Mouse (Mus musculus): Measurements from ENCODE around the gene Sdccag8. TPM values are rescaled to one million over a fixed set of nuclear protein-coding genes. Genes with fewer than 3 reads are reported as not detected.

The Sdccag8 gene
- total RNA-seq, 2 experiments from 2014 or later: 3.7 to 3.9 TPM

- DNase-seq (ENCODE audit: low spot score): no peak
- intact Hi-C loops (cut with DNase I): no loop called here
Measured at GRCm38 (mm10) chr1:177022751-177023150, 208.3 kb downstream of the Sdccag8 start.

GRCm38 (mm10) chr1:177027706-177028105 is 213.2 kb downstream of the Sdccag8 start:
- intact Hi-C loops (cut with DNase I): no loop called here
- DNase-seq (ENCODE audit: low spot score): no peak

GRCm38 (mm10) chr1:177029032-177029431 is 214.6 kb downstream of the Sdccag8 start:
- intact Hi-C loops (cut with DNase I): no loop called here
- DNase-seq (ENCODE audit: low spot score): no peak

GRCm38 (mm10) chr1:177030669-177031068 is 216.2 kb downstream of the Sdccag8 start:
- DNase-seq (ENCODE audit: low spot score): no peak
- intact Hi-C loops (cut with DNase I): no loop called here

- DNase-seq (ENCODE audit: low spot score): no peak
- intact Hi-C loops (cut with DNase I): no loop called here
Measured at GRCm38 (mm10) chr1:177031196-177031595, 216.7 kb downstream of the Sdccag8 start.

GRCm38 (mm10) chr1:177032233-177032632 is 217.8 kb downstream of the Sdccag8 start:
- intact Hi-C loops (cut with DNase I): no loop called here
- no peak for DNase-seq (ENCODE audit: low spot score)

GRCm38 (mm10) chr1:177035460-177035859 is 221.0 kb downstream of the Sdccag8 start:
- no peak for DNase-seq (ENCODE audit: low spot score)
- intact Hi-C loops (cut with DNase I): no loop called here

GRCm38 (mm10) chr1:177038383-177038782 is 223.9 kb downstream of the Sdccag8 start:
- intact Hi-C loops (cut with DNase I): no loop called here
- no peak for DNase-seq (ENCODE audit: low spot score)

GRCm38 (mm10) chr1:177039093-177039674 is 224.7 kb downstream of the Sdccag8 start:
- no peak for DNase-seq (ENCODE audit: low spot score)
- intact Hi-C loops (cut with DNase I): no loop called here

GRCm38 (mm10) chr1:177040058-177040457 is 225.6 kb downstream of the Sdccag8 start:
- intact Hi-C loops (cut with DNase I): loop anchor here (10.0 kb wide), 1 partner anchor 145 kb away; no protein-coding TSS in a partner anchor
- DNase-seq (ENCODE audit: low spot score): no peak

- DNase-seq (ENCODE audit: low spot score): no peak
- intact Hi-C loops (cut with DNase I): loop anchor here (10.0 kb wide), 1 partner anchor 139 kb away; no protein-coding TSS in a partner anchor
Measured at GRCm38 (mm10) chr1:177045885-177046284, 231.4 kb downstream of the Sdccag8 start.

- DNase-seq (ENCODE audit: low spot score): no peak
- intact Hi-C loops (cut with DNase I): loop anchor here (10.0 kb wide), 1 partner anchor 138 kb away; no protein-coding TSS in a partner anchor
Measured at GRCm38 (mm10) chr1:177046963-177047362, 232.5 kb downstream of the Sdccag8 start.

- no peak for DNase-seq (ENCODE audit: low spot score)
- intact Hi-C loops (cut with DNase I): loop anchor here (10.0 kb wide), 1 partner anchor 136 kb away; no protein-coding TSS in a partner anchor
Measured at GRCm38 (mm10) chr1:177048773-177049172, 234.3 kb downstream of the Sdccag8 start.

- intact Hi-C loops (cut with DNase I): no loop called here
- no peak for DNase-seq (ENCODE audit: low spot score)
Measured at GRCm38 (mm10) chr1:177051366-177051963, 237.0 kb downstream of the Sdccag8 start.

GRCm38 (mm10) chr1:177054891-177055290 is 240.4 kb downstream of the Sdccag8 start:
- intact Hi-C loops (cut with DNase I): no loop called here
- no peak for DNase-seq (ENCODE audit: low spot score)

GRCm38 (mm10) chr1:177061761-177062160 is 247.3 kb downstream of the Sdccag8 start:
- DNase-seq (ENCODE audit: low spot score): no peak
- intact Hi-C loops (cut with DNase I): no loop called here

- intact Hi-C loops (cut with DNase I): no loop called here
- DNase-seq (ENCODE audit: low spot score): no peak
Measured at GRCm38 (mm10) chr1:177065732-177066131, 251.3 kb downstream of the Sdccag8 start.

GRCm38 (mm10) chr1:177067123-177067646 is 252.7 kb downstream of the Sdccag8 start:
- no peak for DNase-seq (ENCODE audit: low spot score)
- intact Hi-C loops (cut with DNase I): no loop called here

GRCm38 (mm10) chr1:177069161-177069560 is 254.7 kb downstream of the Sdccag8 start:
- intact Hi-C loops (cut with DNase I): no loop called here
- DNase-seq (ENCODE audit: low spot score): no peak

All from heart, postnatal 25 days (tissue).